Mouse (Mus musculus): ENCODE measurements at regions not wholly inside any gene's neighbourhood (a gene's known extent, or its start where the extent isn't known, plus 50 kb on each side); places are given as distances from the start of the nearest gene placed in this dataset.

DNA sequence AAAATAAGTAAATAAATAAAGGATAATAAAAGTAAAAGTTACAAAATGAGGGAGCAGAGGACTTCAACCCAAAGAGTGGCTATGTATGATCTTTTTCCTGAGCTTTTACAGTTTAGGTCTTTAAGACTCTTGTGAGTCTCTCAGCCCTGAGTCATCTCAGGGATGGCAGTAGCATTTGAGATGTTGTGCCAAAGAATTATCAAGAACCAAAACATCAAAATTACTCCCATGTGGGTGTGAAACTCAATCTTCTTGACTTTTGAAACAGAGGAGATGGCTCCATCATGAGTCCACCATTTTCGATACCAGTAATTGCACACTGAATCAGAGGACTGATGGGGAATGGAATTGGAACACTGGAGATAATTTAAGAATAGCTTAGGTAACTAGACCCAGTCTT lies 174.0 kb upstream of the Egflam start:
- peaks cover 0 to 2% of the 10 kb centered on the region in 2 experiments; a peak in 1 of 4 replicates for H3K27me3 ChIP-seq (ENCODE audit: control insufficient read depth in 1 of 2, insufficient read depth in 2 of 2, low read length in 2 of 2)
- H3K4me3 ChIP-seq (ENCODE audit: control insufficient read depth in 1 of 2, insufficient read depth in 1 of 2, low read depth in 2 of 2, low read length in 2 of 2), result no peak overlapping the region
- H3K4me1 ChIP-seq (ENCODE audit: control insufficient read depth in 1 of 2, insufficient read depth in 2 of 2, low read length in 2 of 2), result no peaks in the 10 kb centered on the region
- no peaks in the 10 kb centered on the region for H3K9me3 ChIP-seq (replicated peaks; ENCODE audit: insufficient read depth, low read length)
- H3K36me3 ChIP-seq (ENCODE audit: control insufficient read depth in 1 of 2, insufficient read depth in 2 of 2, low read length in 2 of 2), result no peaks in the 10 kb centered on the region
- H3K9ac ChIP-seq (ENCODE audit: control insufficient read depth, low read depth, low read length, poor library complexity, severe bottlenecking), result no peak overlapping the region
- H3K27ac ChIP-seq (ENCODE audit: control insufficient read depth, low read depth, low read length), result no peak overlapping the region
- no peak for TF ChIP-seq CHD2 (IDR thresholded peaks at IDR 0.05; ENCODE audit: low read length)
- TF ChIP-seq MYC (IDR thresholded peaks at IDR 0.05; ENCODE audit: low read depth, low read length), result no peak
- TF ChIP-seq GATA1 (IDR thresholded peaks at IDR 0.05; ENCODE audit: low read depth, low read length), result no peak
- TF ChIP-seq SIN3A (IDR thresholded peaks at IDR 0.05; ENCODE audit: low read length), result no peak
- no peak for TF ChIP-seq KAT2A (conservative IDR thresholded peaks at IDR 0.05; ENCODE audit: low read depth, low read length)
- no peak for TF ChIP-seq TAL1 (IDR thresholded peaks at IDR 0.05; ENCODE audit: low read length)
- DNase-seq (ENCODE audit: low read depth, low spot score), result no peak
- no peaks in the 10 kb centered on the region for H3K79me2 ChIP-seq (ENCODE audit: control insufficient read depth, insufficient read depth, low read length, poor library complexity)

DNA sequence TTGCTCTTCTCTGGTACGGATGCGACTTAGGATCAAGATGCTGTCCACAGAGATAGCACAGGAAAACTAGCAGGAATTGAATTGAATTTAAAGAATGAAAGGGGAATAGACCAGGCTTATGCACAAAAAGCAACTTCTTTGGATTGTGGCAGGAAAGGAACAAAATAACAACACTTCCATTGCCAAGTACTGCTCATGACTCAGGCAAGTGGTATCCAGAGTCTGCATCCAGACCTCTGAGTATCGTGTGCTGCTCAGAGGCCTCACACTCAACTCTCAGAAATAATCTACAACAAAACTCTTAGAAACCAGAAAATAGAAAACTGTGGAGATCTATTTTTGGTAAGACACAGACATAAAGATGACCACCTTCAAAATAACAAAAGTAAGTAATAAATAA lies 176.1 kb upstream of the Egflam start:
- H3K4me3 ChIP-seq (ENCODE audit: control insufficient read depth in 1 of 2, insufficient read depth in 1 of 2, low read depth in 2 of 2, low read length in 2 of 2), result no peak overlapping the region
- no peak overlapping the region for H3K9ac ChIP-seq (ENCODE audit: control insufficient read depth, low read depth, low read length, poor library complexity, severe bottlenecking)
- peaks cover 0 to 2% of the 10 kb centered on the region in 2 experiments; a peak in 1 of 4 replicates for H3K27me3 ChIP-seq (ENCODE audit: control insufficient read depth in 1 of 2, insufficient read depth in 2 of 2, low read length in 2 of 2)
- no peak overlapping the region for H3K27ac ChIP-seq (ENCODE audit: control insufficient read depth, low read depth, low read length)
- DNase-seq (ENCODE audit: low read depth, low spot score), result no peak
- no peaks in the 10 kb centered on the region for H3K36me3 ChIP-seq (ENCODE audit: control insufficient read depth in 1 of 2, insufficient read depth in 2 of 2, low read length in 2 of 2)
- no peaks in the 10 kb centered on the region for H3K4me1 ChIP-seq (ENCODE audit: control insufficient read depth in 1 of 2, insufficient read depth in 2 of 2, low read length in 2 of 2)
- TF ChIP-seq ZMIZ1 (IDR thresholded peaks at IDR 0.05; ENCODE audit: low read depth, low read length), result no peak
- no peak for TF ChIP-seq MAZ (IDR thresholded peaks at IDR 0.05; ENCODE audit: low read depth, low read length)
- TF ChIP-seq MEF2A (IDR thresholded peaks at IDR 0.05; ENCODE audit: extremely low read depth, insufficient replicate concordance, low read depth, low read length, poor library complexity, severe bottlenecking), result no peak
- TF ChIP-seq TAL1 (IDR thresholded peaks at IDR 0.05; ENCODE audit: low read length), result no peak
- no peak for TF ChIP-seq SMC3 (IDR thresholded peaks at IDR 0.05; ENCODE audit: low read depth, low read length)
- no peak for TF ChIP-seq RCOR1 (IDR thresholded peaks at IDR 0.05; ENCODE audit: low read depth, low read length)
- H3K79me2 ChIP-seq (ENCODE audit: control insufficient read depth, insufficient read depth, low read length, poor library complexity), result no peaks in the 10 kb centered on the region
- no peaks in the 10 kb centered on the region for H3K9me3 ChIP-seq (replicated peaks; ENCODE audit: insufficient read depth, low read length)

DNA sequence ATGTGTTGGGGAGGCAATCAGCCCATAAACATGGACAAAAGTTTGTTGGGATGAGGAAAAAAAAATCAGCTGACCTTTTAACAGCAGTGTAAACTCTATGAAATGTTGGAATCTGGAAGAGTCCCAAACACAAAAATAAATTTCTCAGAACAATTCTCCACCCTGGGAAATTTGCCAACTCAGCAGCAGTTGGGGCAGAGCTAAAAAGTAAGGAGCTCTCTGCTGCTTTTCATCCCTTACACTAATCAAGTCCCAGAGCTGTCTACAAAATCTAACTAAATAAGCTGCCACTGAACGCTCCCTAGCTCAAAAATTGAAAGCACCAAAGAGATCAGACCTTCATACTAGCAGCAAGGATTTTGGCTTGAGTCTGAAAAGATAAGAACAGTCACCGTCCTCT lies 176.6 kb upstream of the Egflam start:
- Histone ChIP-seq H3K9me3 (replicated peaks; ENCODE audit: insufficient read depth, low read length) (no peaks in the 10 kb centered on the region), H3K36me3 (ENCODE audit: control insufficient read depth in 1 of 2, insufficient read depth in 2 of 2, low read length in 2 of 2) (no peaks in the 10 kb centered on the region), H3K4me3 (ENCODE audit: control insufficient read depth in 1 of 2, insufficient read depth in 1 of 2, low read depth in 2 of 2, low read length in 2 of 2) (no peak overlapping the region), H3K9ac (ENCODE audit: control insufficient read depth, low read depth, low read length, poor library complexity, severe bottlenecking) (no peak overlapping the region), H3K27me3 (ENCODE audit: control insufficient read depth in 1 of 2, insufficient read depth in 2 of 2, low read length in 2 of 2) (peaks cover 0 to 2% of the 10 kb centered on the region in 2 experiments; a peak in 1 of 4 replicates), H3K27ac (ENCODE audit: control insufficient read depth, low read depth, low read length) (no peak overlapping the region), H3K4me1 (ENCODE audit: control insufficient read depth in 1 of 2, insufficient read depth in 2 of 2, low read length in 2 of 2) (no peaks in the 10 kb centered on the region), H3K79me2 (ENCODE audit: control insufficient read depth, insufficient read depth, low read length, poor library complexity) (no peaks in the 10 kb centered on the region)
- no peak for TF ChIP-seq ZMIZ1 (IDR thresholded peaks at IDR 0.05; ENCODE audit: low read depth, low read length)
- no peak for TF ChIP-seq JUND (IDR thresholded peaks at IDR 0.05; ENCODE audit: low read depth, low read length)
- TF ChIP-seq MXI1 (IDR thresholded peaks at IDR 0.05; ENCODE audit: low read depth, low read length), result no peak
- TF ChIP-seq MAFK (IDR thresholded peaks at IDR 0.05; ENCODE audit: borderline replicate concordance, low read depth, low read length), result no peak
- TF ChIP-seq BHLHE40 (IDR thresholded peaks at IDR 0.05; ENCODE audit: borderline replicate concordance, low read depth, low read length), result no peak
- TF ChIP-seq POLR2AphosphoS5 (IDR thresholded peaks at IDR 0.05; ENCODE audit: borderline replicate concordance, low read depth, low read length), result no peak
- no peak for TF ChIP-seq SIN3A (IDR thresholded peaks at IDR 0.05; ENCODE audit: low read length)
- TF ChIP-seq KAT2A (conservative IDR thresholded peaks at IDR 0.05; ENCODE audit: low read depth, low read length), result no peak
- no peak for TF ChIP-seq SMC3 (IDR thresholded peaks at IDR 0.05; ENCODE audit: low read depth, low read length)
- no peak for TF ChIP-seq GATA1 (IDR thresholded peaks at IDR 0.05; ENCODE audit: low read depth, low read length)
- no peak for TF ChIP-seq RAD21 (IDR thresholded peaks at IDR 0.05; ENCODE audit: low read depth, low read length)
- no peak for TF ChIP-seq ZNF384 (IDR thresholded peaks at IDR 0.05; ENCODE audit: low read depth, low read length)
- TF ChIP-seq ZC3H11A (IDR thresholded peaks at IDR 0.05; ENCODE audit: low read depth, low read length), result no peak
- TF ChIP-seq NRF1 (IDR thresholded peaks at IDR 0.05; ENCODE audit: insufficient read depth, low read depth, low read length, poor library complexity, severe bottlenecking), result no peak
- no peak for TF ChIP-seq TBP (IDR thresholded peaks at IDR 0.05; ENCODE audit: low read depth, low read length)
- TF ChIP-seq ETS1 (IDR thresholded peaks at IDR 0.05; ENCODE audit: low read depth, low read length), result no peak
- no peak for DNase-seq (ENCODE audit: low read depth, low spot score)
